Mouse (Mus musculus) liver, postnatal 0 days (tissue): ENCODE measurements around the gene Lrmda.

Experiments used
- CTCF ChIP-seq: sonication (generic); IDR thresholded peaks from 2 replicates; pipeline ENCODE4 v1.5.1; 2016; ENCODE audit warnings: antibody characterized with exemption, low read depth
- EP300 ChIP-seq: IDR thresholded peaks from 2 replicates; pipeline ENCODE4 v1.6.1; 2016; ENCODE audit warnings: antibody characterized with exemption, low read depth, mild to moderate bottlenecking

GRCm38 (mm10) chr14:22908006-22908405, 888.5 kb downstream of the Lrmda start:
- TF ChIP-seq CTCF (no peak), EP300 (no peak)
